Mouse (Mus musculus) brain, embryonic 18.5 days (tissue): ENCODE results near the gene Cers4.
A peak's percentile ranks its signal among the peaks of the same experiment; 100 is the strongest.

Source experiments
- DNase-seq: peaks from one replicate; pipeline ENCODE4 v3.0.0-alpha.2; 2012; ENCODE audit warnings: low read depth, low spot score

Gene Cers4

GRCm38 (mm10) chr8:4492851-4493685 lies at the start of gene Cers4:
Gene Cers4, plus strand, starts transcription at chr8:4493026.
- DNase-seq, result peak; percentile 60

- DNase-seq, result no peak
Observed at GRCm38 (mm10) chr8:4458165-4458564, 34.7 kb upstream of the Cers4 start.

GRCm38 (mm10) chr8:4463061-4463460 lies 29.8 kb upstream of the Cers4 start:
- no peak for DNase-seq

DNA sequence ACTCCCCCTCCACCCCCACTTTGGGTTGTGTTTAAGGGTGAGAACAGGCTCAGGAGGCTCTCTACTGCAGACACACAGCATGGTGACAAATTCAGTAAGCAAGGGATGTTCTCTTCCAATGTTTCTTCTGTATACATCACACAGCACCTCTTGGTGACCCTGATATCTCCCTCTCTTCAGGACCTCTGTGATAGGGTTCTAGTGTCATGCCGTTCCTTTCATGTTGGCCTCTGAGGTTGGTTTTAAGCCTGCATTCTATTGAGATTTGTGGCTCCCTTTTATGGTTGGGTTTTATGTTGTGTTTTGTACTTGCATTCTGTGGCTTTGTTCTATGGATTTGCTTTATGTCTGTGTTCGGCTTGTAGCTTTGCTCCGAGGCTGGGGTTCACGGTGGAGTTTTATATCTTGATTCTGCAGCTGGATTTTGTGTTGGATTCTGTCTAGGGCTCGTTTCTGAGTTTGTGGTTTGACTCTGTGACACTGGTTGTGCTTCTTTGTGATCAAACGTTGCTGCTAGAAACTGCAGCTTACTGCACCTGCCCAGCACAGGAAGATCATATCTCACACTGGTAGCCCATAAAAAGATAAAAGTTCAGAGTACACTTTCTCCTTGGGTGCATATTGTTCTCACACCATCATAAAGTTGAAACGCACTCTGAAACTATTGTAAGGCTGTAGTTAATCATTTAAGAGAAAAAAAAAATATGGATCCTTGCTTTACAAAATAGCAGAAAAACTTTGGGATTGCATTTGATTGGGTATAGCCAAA lies 18.2 kb upstream of the Cers4 start:
- DNase-seq, result no peak

DNA sequence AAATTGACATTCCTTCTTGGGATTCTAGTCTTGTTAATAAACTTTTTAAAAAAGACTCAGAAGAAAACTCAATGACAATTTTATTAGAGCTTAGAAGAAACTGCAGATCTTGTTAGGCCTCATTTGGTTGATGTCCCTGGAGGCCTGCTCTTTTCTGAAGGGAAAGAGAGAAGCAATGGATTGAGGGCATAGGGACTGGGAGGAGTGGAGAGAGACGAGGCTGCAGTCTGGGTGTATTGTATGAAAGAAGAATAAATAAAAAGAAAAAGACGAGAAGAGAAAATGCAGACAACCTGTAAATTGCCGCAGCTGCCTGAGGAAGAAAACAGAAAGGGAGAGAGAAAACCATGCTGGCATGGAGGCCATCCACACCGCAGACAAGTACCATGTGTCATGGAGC lies 11.7 kb upstream of the Cers4 start:
- DNase-seq, result no peak

GRCm38 (mm10) chr8:4481586-4481985 lies 11.2 kb upstream of the Cers4 start:
- no peak for DNase-seq

GRCm38 (mm10) chr8:4482501-4482900 lies 10.3 kb upstream of the Cers4 start:
- no peak for DNase-seq

DNA sequence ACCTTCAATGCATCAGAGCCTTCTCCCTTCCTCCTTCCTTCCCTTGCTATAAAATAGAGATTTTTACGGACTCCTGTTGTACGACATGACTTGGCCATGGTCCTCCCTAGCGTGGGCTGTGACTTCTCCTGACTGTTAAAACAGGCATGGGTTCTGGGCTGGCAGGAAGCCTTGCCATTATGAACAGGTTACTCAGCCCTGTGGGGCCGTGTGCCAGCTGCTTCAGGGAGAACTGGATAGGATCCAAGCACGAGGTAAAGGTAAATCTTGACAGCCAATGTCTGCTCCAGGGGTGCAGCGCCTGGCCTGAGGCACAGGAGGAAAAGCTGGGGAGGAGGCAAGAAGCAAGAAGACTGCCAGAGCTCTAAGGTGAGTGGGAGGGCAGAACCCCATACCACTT lies 9.5 kb upstream of the Cers4 start:
- no peak for DNase-seq

- peak; percentile 22 for DNase-seq
Observed at GRCm38 (mm10) chr8:4493686-4494440, 1.0 kb downstream of the Cers4 start.

DNA sequence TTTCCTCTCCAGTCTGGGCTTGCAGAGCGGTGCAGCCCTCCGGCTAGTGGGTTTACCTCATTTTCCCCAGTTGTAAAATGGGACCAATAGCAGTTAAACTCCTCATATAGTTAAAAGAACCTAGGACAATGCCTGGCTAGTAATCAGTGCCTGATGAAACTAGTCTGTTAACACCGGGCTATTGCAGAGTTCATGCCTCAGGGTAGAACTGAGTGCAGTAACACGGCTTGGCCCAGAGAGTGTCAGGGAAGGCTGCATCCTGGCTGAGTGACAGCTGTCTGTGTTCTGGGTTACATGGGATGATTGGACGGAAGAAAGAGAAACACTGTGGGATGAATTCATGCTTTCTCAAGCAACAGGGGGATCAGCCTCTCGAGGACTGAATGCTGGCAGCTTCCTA lies 3.1 kb downstream of the Cers4 start:
- DNase-seq, result no peak

DNA sequence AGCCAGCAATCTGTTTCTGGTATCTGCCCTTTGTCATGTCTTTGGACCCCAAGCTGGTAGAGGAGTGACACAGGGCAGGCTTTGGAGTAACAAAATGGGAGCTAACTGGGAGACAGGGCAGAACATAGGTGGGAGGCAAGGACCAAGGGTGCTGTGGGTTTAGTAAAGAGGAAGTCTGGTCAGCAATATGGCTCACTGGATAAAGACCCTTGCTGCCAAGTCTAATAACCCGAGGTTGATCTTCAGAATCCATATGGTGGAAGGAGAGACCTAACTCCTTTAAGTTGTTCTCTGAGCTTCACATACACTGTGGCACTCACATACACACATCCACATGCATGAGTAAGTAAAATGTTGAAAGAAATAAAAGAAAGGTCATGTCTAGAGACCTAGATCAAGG lies 4.8 kb downstream of the Cers4 start:
- DNase-seq, result no peak

DNA sequence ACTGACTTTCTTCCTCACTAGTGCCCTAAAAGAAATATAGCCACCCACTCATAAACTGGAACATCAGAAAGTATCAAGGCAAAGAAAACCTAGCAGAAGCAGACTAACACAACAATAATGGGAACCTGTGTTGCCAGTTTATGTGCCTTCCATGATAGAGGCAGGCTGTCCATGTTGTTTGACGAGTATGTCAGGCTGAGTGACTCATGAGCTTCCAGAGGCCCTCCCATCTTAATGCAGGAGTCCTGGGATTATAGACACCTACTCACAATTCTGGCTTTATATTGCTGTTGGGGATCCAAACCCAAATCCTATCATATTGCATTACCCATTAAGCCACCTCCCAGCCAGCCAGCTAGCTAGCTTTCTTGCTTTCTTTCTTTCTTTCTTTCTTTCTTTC lies 12.5 kb downstream of the Cers4 start:
- no peak for DNase-seq

GRCm38 (mm10) chr8:4507527-4507926 lies 14.7 kb downstream of the Cers4 start:
- no peak for DNase-seq

GRCm38 (mm10) chr8:4510824-4511223 lies 18.0 kb downstream of the Cers4 start:
- no peak for DNase-seq

- DNase-seq, result no peak
Observed at GRCm38 (mm10) chr8:4511429-4512115, 18.7 kb downstream of the Cers4 start.

DNA sequence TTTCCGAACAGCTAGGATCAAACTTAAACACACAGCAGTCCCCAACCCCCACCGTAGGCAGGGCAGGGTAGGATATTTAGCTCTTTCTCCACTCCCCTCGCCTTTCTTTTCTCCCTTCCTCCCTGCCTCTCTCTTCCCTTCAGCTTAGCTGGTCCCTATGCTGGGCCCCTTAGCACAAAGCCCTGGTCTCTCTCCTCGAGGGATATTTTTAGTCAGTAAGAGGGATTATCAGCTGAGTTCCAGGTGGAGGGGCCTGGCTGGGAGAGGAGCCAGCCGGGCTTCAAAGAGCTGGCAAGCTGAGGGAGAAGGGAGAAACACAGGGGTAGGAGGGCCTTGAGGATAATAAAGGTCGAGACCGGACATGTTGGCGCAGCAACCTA lies 19.3 kb downstream of the Cers4 start:
- no peak for DNase-seq

GRCm38 (mm10) chr8:4516162-4516561 lies 23.3 kb downstream of the Cers4 start:
- DNase-seq, result no peak

GRCm38 (mm10) chr8:4521472-4521871 lies 28.6 kb downstream of the Cers4 start:
- no peak for DNase-seq

DNA sequence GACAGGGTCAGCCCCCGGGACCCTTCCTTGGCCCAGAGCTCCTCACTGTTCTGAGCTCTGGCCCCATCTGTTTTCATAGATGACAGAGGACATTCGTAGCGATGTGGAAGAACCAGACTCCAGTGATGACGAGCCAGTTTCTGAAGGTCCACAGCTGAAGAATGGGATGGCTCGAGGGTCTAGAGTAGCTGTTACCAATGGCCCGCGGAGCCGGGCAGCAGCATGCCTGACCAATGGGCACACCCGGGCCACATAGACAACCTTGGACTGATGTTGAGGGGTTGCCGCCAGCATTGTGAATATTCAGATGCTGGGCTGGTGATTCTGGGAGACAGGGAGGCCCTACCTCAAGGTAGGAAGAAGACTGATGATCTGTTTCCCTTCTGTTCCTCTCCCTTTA lies 30.7 kb downstream of the Cers4 start:
- DNase-seq, result no peak
